Mouse (Mus musculus) heart, postnatal 0 days (tissue): Measurements from ENCODE around the gene Rnf43.

Experiments used
- CTCF ChIP-seq: IDR thresholded peaks from 2 replicates; pipeline ENCODE4 v1.5.1; 2016; ENCODE audit warnings: antibody characterized with exemption, control low read depth, low read depth
- EP300 ChIP-seq: IDR thresholded peaks from 2 replicates; pipeline ENCODE4 v1.6.1; 2016; ENCODE audit warnings: antibody characterized with exemption, low read depth

GRCm38 (mm10) chr11:87678976-87679375, 16.5 kb downstream of the Rnf43 start:
- TF ChIP-seq CTCF: no peak
- no peak for TF ChIP-seq EP300
